Mouse (Mus musculus): ENCODE results near the gene Ubc. TPM values are rescaled to one million over a fixed set of nuclear protein-coding genes. Genes with fewer than 3 reads are reported as not detected.
"Not testable (repeated sequence)": the region's sequence is repeated elsewhere in the genome, so short reads cannot be mapped to it uniquely, and the experiment has no call there.

Gene Ubc
- polyA plus RNA-seq, 1 experiment from 2014 or later = 1,012 TPM

GRCm38 (mm10) chr5:125390906-125391477 lies 990 bp upstream of the Ubc start:
- peaks cover under 1% of the 10 kb centered on the region for H3K36me3 ChIP-seq
- no peaks in the 10 kb centered on the region for H3K27me3 ChIP-seq
- no peaks in the 10 kb centered on the region for H3K9me3 ChIP-seq
- no peak overlapping the region for H3K9ac ChIP-seq
- ATAC-seq (ENCODE audit: insufficient number of reproducible peaks, insufficient read depth, low FRiP score, low TSS enrichment, low read depth) = no peak
- H3K4me2 ChIP-seq = no peak overlapping the region
- 88% methylated on average over 3 of the region's 3 CpGs for WGBS
- H3K4me1 ChIP-seq = peaks cover 42% of the 10 kb centered on the region
- H3K4me3 ChIP-seq = no peak overlapping the region
- H3K27ac ChIP-seq = peak overlapping the region; percentile 98; the same call in 1 of the 2 replicates

- Histone ChIP-seq H3K4me3 (peak within 1 kb of the TSS; percentile 100), H3K9me3 (no peaks in the 10 kb centered on the region), H3K9ac (peak within 1 kb of the TSS; percentile 100), H3K4me2 (peak within 1 kb of the TSS; percentile 95), H3K27me3 (no peaks in the 10 kb centered on the region), H3K4me1 (peaks cover 45% of the 10 kb centered on the region), H3K36me3 (peaks cover 18% of the 10 kb centered on the region), H3K27ac (peak within 1 kb of the TSS; percentile 94)
- ATAC-seq (ENCODE audit: insufficient number of reproducible peaks, insufficient read depth, low FRiP score, low TSS enrichment, low read depth) = 0 out of 2 replicates have a peak, but pooled peaks have one; percentile 3
- WGBS = under 1% methylated on average over 39 of the region's 41 CpGs
Measured at GRCm38 (mm10) chr5:125389131-125389578, 847 bp downstream of the Ubc start, which contains the start of gene Gm10382. Gm10382 (plus strand) TSS chr5:125389322.

GRCm38 (mm10) chr5:125388358-125389092 lies 1.5 kb downstream of the Ubc start:
- Histone ChIP-seq H3K4me2 (peak overlapping the region; percentile 95), H3K4me3 (peak overlapping the region; percentile 100), H3K36me3 (peaks cover 18% of the 10 kb centered on the region), H3K9me3 (no peaks in the 10 kb centered on the region), H3K27ac (peak overlapping the region; percentile 94), H3K9ac (peak overlapping the region; percentile 100), H3K4me1 (peaks cover 39% of the 10 kb centered on the region), H3K27me3 (no peaks in the 10 kb centered on the region)
- ATAC-seq (ENCODE audit: insufficient number of reproducible peaks, insufficient read depth, low FRiP score, low TSS enrichment, low read depth) = no peak
- WGBS = 23% methylated on average over 13 of the region's 13 CpGs

GRCm38 (mm10) chr5:125387295-125387694 lies 2.7 kb downstream of the Ubc start:
- Histone ChIP-seq H3K4me1 (peaks cover 28% of the 10 kb centered on the region), H3K36me3 (peaks cover 18% of the 10 kb centered on the region)
- not testable (repeated sequence) for ATAC-seq (ENCODE audit: insufficient number of reproducible peaks, insufficient read depth, low FRiP score, low TSS enrichment, low read depth); H3K27me3 ChIP-seq; H3K9ac ChIP-seq; H3K9me3 ChIP-seq; H3K4me3 ChIP-seq; H3K4me2 ChIP-seq; H3K27ac ChIP-seq
- 85% methylated on average over 5 of the region's 6 CpGs for WGBS

GRCm38 (mm10) chr5:125385215-125385940 lies 4.6 kb downstream of the Ubc start:
- H3K27me3 ChIP-seq = no peaks in the 10 kb centered on the region
- peaks cover 18% of the 10 kb centered on the region for H3K36me3 ChIP-seq
- no peak overlapping the region for H3K27ac ChIP-seq
- H3K9ac ChIP-seq = no peak overlapping the region
- H3K4me1 ChIP-seq = peaks cover 24% of the 10 kb centered on the region
- no peak overlapping the region for H3K4me3 ChIP-seq
- H3K4me2 ChIP-seq = no peak overlapping the region
- H3K9me3 ChIP-seq = no peaks in the 10 kb centered on the region
- ATAC-seq (ENCODE audit: insufficient number of reproducible peaks, insufficient read depth, low FRiP score, low TSS enrichment, low read depth) = no peak
- 76% methylated on average over 8 of the region's 8 CpGs for WGBS

- Histone ChIP-seq H3K27me3 (no peaks in the 10 kb centered on the region), H3K27ac (no peak overlapping the region), H3K4me3 (no peak overlapping the region), H3K36me3 (peaks cover 18% of the 10 kb centered on the region), H3K4me2 (no peak overlapping the region), H3K4me1 (peaks cover 22% of the 10 kb centered on the region), H3K9me3 (no peaks in the 10 kb centered on the region), H3K9ac (no peak overlapping the region)
- 88% methylated on average over 2 of the region's 2 CpGs for WGBS
- ATAC-seq (ENCODE audit: insufficient number of reproducible peaks, insufficient read depth, low FRiP score, low TSS enrichment, low read depth) = no peak
Measured at GRCm38 (mm10) chr5:125384512-125385214, 5.3 kb downstream of the Ubc start.

GRCm38 (mm10) chr5:125383637-125384420 lies 6.2 kb downstream of the Ubc start:
- no peak overlapping the region for H3K4me2 ChIP-seq
- no peaks in the 10 kb centered on the region for H3K9me3 ChIP-seq
- WGBS = 73% methylated on average over 3 of the region's 3 CpGs
- no peak overlapping the region for H3K9ac ChIP-seq
- no peak overlapping the region for H3K4me3 ChIP-seq
- peaks cover 22% of the 10 kb centered on the region for H3K4me1 ChIP-seq
- H3K27me3 ChIP-seq = no peaks in the 10 kb centered on the region
- no peak for ATAC-seq (ENCODE audit: insufficient number of reproducible peaks, insufficient read depth, low FRiP score, low TSS enrichment, low read depth)
- H3K27ac ChIP-seq = no peak overlapping the region
- H3K36me3 ChIP-seq = peaks cover 18% of the 10 kb centered on the region

- Histone ChIP-seq H3K4me1 (peaks cover 14% of the 10 kb centered on the region), H3K9ac (no peak overlapping the region), H3K4me2 (no peak overlapping the region), H3K27ac (no peak overlapping the region), H3K27me3 (no peaks in the 10 kb centered on the region), H3K4me3 (no peak overlapping the region), H3K9me3 (no peaks in the 10 kb centered on the region), H3K36me3 (peaks cover 18% of the 10 kb centered on the region)
- 0 out of 2 replicates have a peak, but pooled peaks have one; percentile 5 for ATAC-seq (ENCODE audit: insufficient number of reproducible peaks, insufficient read depth, low FRiP score, low TSS enrichment, low read depth)
- 49% methylated on average over 6 of the region's 6 CpGs for WGBS
Measured at GRCm38 (mm10) chr5:125382673-125383558, 7.1 kb downstream of the Ubc start.

- no peak for ATAC-seq (ENCODE audit: insufficient number of reproducible peaks, insufficient read depth, low FRiP score, low TSS enrichment, low read depth)
- WGBS = 79% methylated on average over 5 of the region's 5 CpGs
Measured at GRCm38 (mm10) chr5:125381954-125382672, 7.9 kb downstream of the Ubc start.

More at GRCm38 (mm10) chr5:125381954-125382672, 7.9 kb downstream of the Ubc start:
- no peaks in the 10 kb centered on the region for H3K27me3 ChIP-seq
- no peak overlapping the region for H3K4me2 ChIP-seq
- peaks cover 18% of the 10 kb centered on the region for H3K36me3 ChIP-seq
- H3K4me3 ChIP-seq = no peak overlapping the region
- H3K9ac ChIP-seq = no peak overlapping the region
- no peak overlapping the region for H3K27ac ChIP-seq
- peaks cover 14% of the 10 kb centered on the region for H3K4me1 ChIP-seq
- H3K9me3 ChIP-seq = no peaks in the 10 kb centered on the region
